Mouse (Mus musculus) thymus, postnatal 4 days (tissue): ENCODE measurements around the gene Prss34.

Source experiments
- DNase-seq: peaks from one replicate; pipeline ENCODE4 v3.0.0; 2021

The Prss34 gene

GRCm38 (mm10) chr17:25320819-25321218 is 22.6 kb downstream of the Prss34 start:
- no peak for DNase-seq

GRCm38 (mm10) chr17:25322930-25323329 is 24.7 kb downstream of the Prss34 start:
- DNase-seq, result no peak

GRCm38 (mm10) chr17:25332321-25332720 is 34.1 kb downstream of the Prss34 start:
- DNase-seq, result no peak

GRCm38 (mm10) chr17:25333943-25334342 is 35.7 kb downstream of the Prss34 start:
- DNase-seq, result peak; percentile 83

- DNase-seq, result no peak
These were observed 40.0 kb downstream of the Prss34 start for GRCm38 (mm10) chr17:25338218-25338617.

GRCm38 (mm10) chr17:25340003-25340402 is 41.8 kb downstream of the Prss34 start:
- DNase-seq, result no peak

- no peak for DNase-seq
These were observed 43.3 kb downstream of the Prss34 start for GRCm38 (mm10) chr17:25341490-25341889.

- DNase-seq, result no peak
These were observed 47.3 kb downstream of the Prss34 start, which contains the start of gene Tpsab1 for GRCm38 (mm10) chr17:25345462-25345861. Gene Tpsab1, minus strand, starts transcription at chr17:25345562.
